Mouse (Mus musculus) brown adipose tissue, adult 24 weeks (tissue): ENCODE measurements around the gene Rgl3. TPM values are rescaled to one million over a fixed set of nuclear protein-coding genes. Genes with fewer than 3 reads are reported as not detected.
A peak's percentile ranks its signal among the peaks of the same experiment; 100 is the strongest.

Source experiments
- H3K27ac ChIP-seq: fragments of 200-500 bp; replicated peaks from 2 replicates; pipeline ENCODE4 v1.5.1; 2012; ENCODE audit warnings: low read depth, mild to moderate bottlenecking, low read length
- H3K4me1 ChIP-seq: fragments of 200-500 bp; 2 replicates; pipeline ENCODE4 v1.6.1; 2012; ENCODE audit warnings: low read length, mixed read lengths; ENCODE audit not compliant: control insufficient read depth, insufficient read depth, insufficient read length
- H3K4me3 ChIP-seq: fragments of 200-500 bp; 2 replicates; pipeline ENCODE4 v1.5.1; 2012; ENCODE audit warnings: low read depth, mild to moderate bottlenecking, low read length, moderate library complexity; ENCODE audit not compliant: insufficient read depth
- polyA plus RNA-seq: library from polyadenylated mRNA; stranded (reverse); fragments of >200 nt; gene quantifications from 2 replicates; pipeline ENCODE4 v1.2.4, GENCODE M21; 2012; ENCODE audit not compliant: missing spikeins, insufficient read depth, insufficient read length

Gene Rgl3
- polyA plus RNA-seq = 9.2 and 10.4 TPM in 2 replicates

GRCm38 (mm10) chr9:21989230-21990110, at the start of gene Rgl3:
Gene Rgl3, minus strand, starts transcription at chr9:21989446.
- peaks cover 6% of the 10 kb centered on the region; the same call in 1 of the 2 replicates for H3K4me1 ChIP-seq
- H3K27ac ChIP-seq = peak within 1 kb of the TSS; percentile 84
- peak within 1 kb of the TSS; percentile 90 for H3K4me3 ChIP-seq

GRCm38 (mm10) chr9:22037826-22038225, 48.6 kb upstream of the Rgl3 start:
- no peaks in the 10 kb centered on the region for H3K4me1 ChIP-seq
- H3K4me3 ChIP-seq = no peak overlapping the region
- H3K27ac ChIP-seq = no peak overlapping the region

- Histone ChIP-seq H3K4me3 (no peak overlapping the region), H3K4me1 (no peaks in the 10 kb centered on the region), H3K27ac (no peak overlapping the region)
These were observed 46.2 kb upstream of the Rgl3 start for GRCm38 (mm10) chr9:22035300-22036044.

- H3K4me1 ChIP-seq = no peaks in the 10 kb centered on the region
- H3K4me3 ChIP-seq = no peak overlapping the region
- no peak overlapping the region for H3K27ac ChIP-seq
These were observed 41.1 kb upstream of the Rgl3 start for GRCm38 (mm10) chr9:22030386-22030785.

GRCm38 (mm10) chr9:22028467-22028866, 39.2 kb upstream of the Rgl3 start:
- no peak overlapping the region for H3K27ac ChIP-seq
- peaks cover 4% of the 10 kb centered on the region; the same call in 1 of the 2 replicates for H3K4me1 ChIP-seq
- H3K4me3 ChIP-seq = no peak overlapping the region

GRCm38 (mm10) chr9:22024592-22024991, 35.3 kb upstream of the Rgl3 start:
- Histone ChIP-seq H3K4me3 (no peak overlapping the region), H3K4me1 (peaks cover 4% of the 10 kb centered on the region; the same call in 1 of the 2 replicates), H3K27ac (no peak overlapping the region)

GRCm38 (mm10) chr9:22017208-22017825, 28.1 kb upstream of the Rgl3 start:
- no peaks in the 10 kb centered on the region for H3K4me1 ChIP-seq
- H3K27ac ChIP-seq = no peak overlapping the region
- H3K4me3 ChIP-seq = no peak overlapping the region

- Histone ChIP-seq H3K4me1 (no peaks in the 10 kb centered on the region), H3K27ac (no peak overlapping the region), H3K4me3 (no peak overlapping the region)
These were observed 27.0 kb upstream of the Rgl3 start for GRCm38 (mm10) chr9:22016245-22016644.

- Histone ChIP-seq H3K4me3 (no peak overlapping the region), H3K27ac (no peak overlapping the region), H3K4me1 (no peaks in the 10 kb centered on the region)
These were observed 23.5 kb upstream of the Rgl3 start for GRCm38 (mm10) chr9:22012731-22013130.

GRCm38 (mm10) chr9:22011055-22011454, 21.8 kb upstream of the Rgl3 start:
- Histone ChIP-seq H3K27ac (no peak overlapping the region), H3K4me3 (no peak overlapping the region), H3K4me1 (no peaks in the 10 kb centered on the region)

- H3K4me3 ChIP-seq = no peak overlapping the region
- peaks cover 6% of the 10 kb centered on the region for H3K4me1 ChIP-seq
- H3K27ac ChIP-seq = no peak overlapping the region
These were observed 15.3 kb upstream of the Rgl3 start for GRCm38 (mm10) chr9:22004546-22004945.

- peak overlapping the region; percentile 42; the same call in 1 of the 2 replicates for H3K27ac ChIP-seq
- H3K4me1 ChIP-seq = peaks cover 6% of the 10 kb centered on the region
- H3K4me3 ChIP-seq = peak overlapping the region; percentile 71
These were observed 13.9 kb upstream of the Rgl3 start for GRCm38 (mm10) chr9:22003163-22003554.

- H3K4me3 ChIP-seq = peak within 1 kb of the TSS; percentile 71
- peaks cover 6% of the 10 kb centered on the region for H3K4me1 ChIP-seq
- H3K27ac ChIP-seq = peak within 1 kb of the TSS; percentile 42; the same call in 1 of the 2 replicates
These were observed 13.2 kb upstream of the Rgl3 start, which contains the start of the genes Ccdc151 and Prkcsh for GRCm38 (mm10) chr9:22002194-22003162. Gene Ccdc151, minus strand, starts transcription at chr9:22002634. Gene Prkcsh, plus strand, starts transcription at chr9:22002806.

GRCm38 (mm10) chr9:22001633-22002032, 12.4 kb upstream of the Rgl3 start:
- Histone ChIP-seq H3K4me3 (no peak overlapping the region), H3K4me1 (peaks cover 6% of the 10 kb centered on the region), H3K27ac (no peak overlapping the region)
